Mouse (Mus musculus): ENCODE results near the gene Mfap2.

Mfap2 gene

DNA sequence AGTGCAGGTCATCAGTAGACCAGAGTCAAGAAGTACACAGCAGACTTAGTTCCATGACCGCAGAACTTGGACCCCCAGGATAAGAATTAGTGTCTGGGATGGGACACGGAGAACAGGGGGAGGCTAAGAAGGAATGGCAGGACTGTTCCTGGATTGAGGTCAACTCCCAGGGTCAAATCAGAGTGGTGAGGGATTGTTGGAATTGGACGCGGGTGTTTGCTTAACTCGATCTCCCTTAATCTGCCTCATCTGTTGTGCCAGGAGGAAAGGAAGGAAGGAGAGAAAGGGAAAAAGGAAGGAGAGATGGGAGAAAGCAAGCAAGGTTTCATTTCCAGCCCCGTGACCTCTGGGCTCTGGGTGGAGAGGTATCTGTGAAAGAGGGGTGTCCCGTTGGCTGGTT, at the start of gene Mfap2:
TSS of gene Mfap2 (plus strand) at position 301 of the 400 bp plus-strand sequence.
- no peak for DNase-seq

DNA sequence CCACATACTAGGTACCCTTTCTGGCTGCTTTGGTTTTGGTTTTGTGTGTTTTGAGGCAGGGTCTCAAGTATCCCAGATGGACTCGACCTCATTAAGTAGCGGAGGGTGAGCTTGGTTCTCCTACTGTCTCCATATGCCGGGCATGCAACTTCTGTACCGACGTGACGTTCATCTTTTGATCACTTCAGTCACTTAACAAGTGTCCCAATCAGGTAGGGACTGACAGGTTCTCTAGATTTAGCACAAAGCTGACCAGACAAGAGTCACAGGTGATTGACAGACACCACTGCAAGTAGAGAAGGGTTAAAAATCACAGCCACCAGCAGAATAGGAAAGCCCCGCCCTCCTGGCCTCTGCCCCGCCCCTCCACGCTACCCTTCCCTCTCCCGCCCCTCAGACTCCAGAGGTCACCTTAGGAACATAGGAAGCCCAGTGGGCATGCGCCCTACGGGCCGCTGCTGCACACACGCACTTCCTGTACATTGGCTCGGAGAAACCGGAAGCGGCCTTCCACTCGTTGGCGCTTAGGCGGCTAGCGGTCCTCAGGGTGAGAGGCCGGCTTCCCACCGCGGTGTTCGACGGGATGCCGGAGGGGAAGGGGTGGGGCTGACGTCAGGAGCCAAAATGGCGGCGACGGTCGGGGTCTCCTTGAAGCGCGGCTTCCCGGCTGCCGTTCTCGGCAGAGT, 49.3 kb upstream of the Mfap2 start, which contains the start of gene Sdhb:
TSS of gene Sdhb (plus strand) at position 423 of the 686 bp plus-strand sequence.
- DNase-seq: peak; percentile 96

DNA sequence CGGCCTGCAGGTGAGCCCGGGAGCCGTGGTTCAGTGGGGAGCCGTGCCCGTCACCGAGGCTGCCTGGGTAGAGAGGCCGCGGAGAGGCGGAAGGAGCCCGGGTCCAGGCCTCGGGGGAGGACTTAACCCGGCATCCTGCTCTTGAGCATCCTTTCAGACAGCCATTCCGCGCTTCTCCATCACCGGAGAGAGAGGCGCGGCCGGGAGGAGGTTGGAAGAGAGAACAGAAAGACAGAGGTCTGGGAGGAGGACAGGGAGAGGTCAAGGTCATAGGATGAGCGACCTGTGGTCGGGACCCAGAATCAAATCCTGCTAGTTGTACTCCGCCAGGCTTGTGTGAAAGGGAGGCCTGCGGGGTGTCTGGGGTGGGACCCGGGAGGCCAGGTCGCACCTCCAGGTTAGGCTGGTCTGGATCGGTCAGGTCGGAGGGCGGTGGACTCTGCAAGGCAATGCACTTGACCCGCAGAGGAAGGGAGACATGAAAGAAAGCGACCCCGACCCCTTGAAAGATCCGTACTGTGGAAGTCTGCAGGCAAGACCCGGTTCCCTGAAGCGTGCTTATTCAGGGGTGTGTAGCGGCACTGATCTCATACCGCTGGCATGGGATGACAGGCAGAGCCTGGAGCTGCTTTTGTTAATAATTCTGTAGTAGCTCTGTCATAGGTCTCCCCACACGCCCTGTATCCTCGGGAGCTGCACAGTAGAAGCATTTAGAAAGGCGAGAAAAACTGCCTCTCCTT, 48.6 kb upstream of the Mfap2 start:
- no peak for DNase-seq

DNA sequence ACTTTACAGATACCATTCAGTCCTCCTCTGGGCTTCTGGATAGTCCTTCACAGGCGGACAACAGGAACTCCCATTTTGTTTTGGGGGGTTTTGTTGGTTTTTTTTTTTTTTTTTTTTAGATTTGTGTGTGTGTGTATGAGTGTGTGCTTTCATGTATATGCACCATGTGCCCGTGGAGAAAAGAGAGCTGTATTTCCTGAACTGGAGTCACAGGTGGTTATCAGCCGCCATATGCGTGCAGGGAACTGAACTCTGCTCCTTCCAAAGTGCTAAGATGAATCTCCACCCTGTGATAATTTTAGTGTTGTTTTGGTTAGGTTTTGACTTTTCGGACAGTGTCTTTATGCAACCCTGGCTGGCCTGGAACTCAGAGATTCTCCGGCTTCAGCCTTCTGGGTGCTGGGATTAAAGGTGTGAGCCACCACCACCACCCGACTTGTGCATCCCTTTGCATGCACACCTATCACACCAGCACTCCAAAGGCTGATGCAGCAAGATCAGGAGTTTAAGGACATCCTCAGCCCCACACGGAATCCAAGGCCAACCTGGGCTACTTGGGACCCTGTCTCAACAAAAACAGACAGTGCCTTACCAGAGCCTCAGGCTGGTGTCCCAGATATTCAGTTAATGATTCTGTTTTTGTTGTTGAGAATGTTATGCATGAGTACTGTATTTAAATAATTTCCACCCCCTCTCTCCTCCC, 47.9 kb upstream of the Mfap2 start:
- DNase-seq: no peak

DNA sequence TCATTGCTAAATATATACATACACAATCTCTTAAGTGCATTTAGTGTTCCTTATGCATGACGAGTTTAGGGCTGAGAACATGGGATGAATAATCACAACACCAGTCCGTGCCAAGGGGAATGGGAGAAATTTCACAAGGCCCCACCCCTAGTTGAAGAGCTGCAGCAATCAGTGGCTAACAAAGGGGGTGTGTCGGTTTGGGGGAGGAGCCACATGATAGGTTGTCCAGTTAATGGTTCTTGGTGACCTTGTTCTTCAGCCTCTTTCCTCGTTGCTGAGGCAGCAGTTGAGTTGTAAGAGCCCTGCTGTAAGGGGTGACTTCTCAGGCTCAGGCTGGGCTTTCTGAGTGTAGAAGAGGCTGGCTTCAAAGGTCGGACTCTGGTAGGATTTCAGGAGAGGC, 47.3 kb upstream of the Mfap2 start:
- DNase-seq: peak in 1 of 2 experiments; percentile 37

DNA sequence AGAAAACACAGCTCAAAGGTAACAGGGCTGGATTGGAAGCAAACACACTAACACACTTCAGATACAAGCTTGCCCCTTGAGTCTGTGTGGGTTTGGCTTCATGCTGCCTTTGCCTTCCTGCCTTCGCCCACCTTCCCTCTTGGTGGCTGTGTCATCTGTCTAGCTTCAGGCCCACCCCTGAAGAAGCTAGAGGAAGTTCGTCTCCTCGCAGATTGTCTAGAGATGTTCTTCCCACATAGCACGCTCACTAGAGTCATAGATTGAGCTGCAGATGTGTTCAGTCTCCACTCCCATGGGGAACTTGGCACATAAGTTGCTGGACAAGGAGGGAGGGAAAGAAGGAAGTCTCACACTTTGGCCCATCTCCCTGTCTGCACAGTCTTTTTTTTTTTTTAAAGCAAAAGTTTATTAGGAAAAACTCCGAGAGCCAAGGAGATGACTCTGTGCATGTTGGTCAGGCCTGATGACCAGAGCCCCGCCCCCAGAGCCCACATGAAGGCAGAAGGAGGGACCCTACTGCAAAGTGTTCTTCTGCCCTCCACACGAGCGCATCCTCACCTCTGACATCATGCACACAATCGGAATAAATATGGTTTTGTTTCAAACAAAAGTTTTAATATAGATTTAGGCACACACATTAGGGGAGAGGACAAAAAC, 46.1 kb upstream of the Mfap2 start:
- DNase-seq: no peak

DNA sequence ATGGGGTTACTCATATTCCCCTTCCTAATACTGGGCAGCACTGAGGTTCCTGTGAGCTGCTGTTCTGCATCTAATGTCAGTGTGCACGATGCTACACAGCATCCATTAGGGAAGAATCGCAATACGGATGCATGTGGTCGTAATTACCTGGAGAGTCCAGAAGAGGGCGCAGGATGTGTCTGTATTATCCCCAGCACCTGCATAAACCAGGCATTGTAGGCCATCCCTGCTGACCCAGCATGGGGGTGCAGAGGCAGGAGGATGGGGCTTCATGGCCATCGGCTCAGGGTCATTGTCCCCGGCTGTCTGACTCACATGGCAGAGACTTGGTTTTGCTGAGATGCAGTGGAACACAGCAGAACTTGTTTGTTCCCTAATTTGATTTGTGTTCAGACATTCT, 45.6 kb upstream of the Mfap2 start:
- DNase-seq: peak; percentile 88 to 89

DNA sequence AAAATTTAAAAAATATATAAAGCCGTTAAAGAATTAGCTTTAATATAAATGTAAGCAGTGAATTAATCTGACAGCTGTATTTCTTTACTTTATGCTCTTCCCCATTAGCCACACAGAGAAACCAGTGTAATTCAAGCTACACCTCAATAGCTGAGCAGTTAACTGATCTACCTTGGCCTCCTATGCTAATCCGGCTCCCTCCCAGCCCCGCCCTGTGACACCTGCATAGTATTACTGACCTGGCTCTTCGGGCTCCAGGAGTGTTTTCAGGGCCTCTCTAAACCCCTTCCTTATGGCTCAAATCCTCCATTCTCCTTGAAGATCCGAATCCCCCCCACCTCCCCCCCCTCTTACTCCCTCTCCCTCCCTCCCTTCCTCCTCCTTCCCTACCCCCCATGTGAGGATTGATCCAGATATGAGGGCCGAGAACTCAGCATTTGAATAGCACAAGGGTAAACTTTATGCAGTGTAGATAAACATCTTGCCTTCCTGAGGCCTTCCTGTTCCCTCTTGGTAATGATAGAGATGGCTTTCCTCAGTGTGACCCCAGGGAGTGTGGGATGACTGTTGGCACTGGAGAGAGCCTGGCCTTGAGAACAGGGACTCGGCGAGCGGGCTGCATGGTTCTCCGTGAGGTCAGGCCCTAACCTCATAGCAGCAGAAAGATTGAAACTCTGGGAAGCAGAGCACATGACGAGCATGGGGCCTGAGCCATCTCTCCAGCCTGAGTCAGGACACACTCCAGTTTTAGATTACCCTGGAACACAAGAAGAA, 42.6 kb upstream of the Mfap2 start:
- DNase-seq: no peak

DNA sequence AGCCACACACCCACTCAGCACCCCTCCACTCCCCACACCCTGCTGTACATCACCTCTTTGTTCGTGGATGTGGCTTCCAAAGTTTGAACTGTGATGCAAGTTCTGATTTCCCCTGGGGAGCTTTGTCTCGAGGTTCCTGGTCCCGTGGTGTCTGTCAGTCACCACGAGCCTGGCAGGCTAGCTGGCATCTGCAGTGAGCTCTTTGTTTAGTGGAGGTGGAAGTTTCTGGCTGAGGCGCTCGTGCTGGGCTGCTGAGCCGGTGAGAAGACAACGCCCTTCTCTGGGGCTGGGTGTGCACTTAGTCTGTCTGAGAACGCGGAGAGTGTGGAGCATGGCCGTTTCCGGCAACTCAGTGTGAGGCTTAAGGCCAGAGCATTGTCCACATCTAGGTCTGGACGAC, 38.5 kb upstream of the Mfap2 start:
- no peak for DNase-seq

DNA sequence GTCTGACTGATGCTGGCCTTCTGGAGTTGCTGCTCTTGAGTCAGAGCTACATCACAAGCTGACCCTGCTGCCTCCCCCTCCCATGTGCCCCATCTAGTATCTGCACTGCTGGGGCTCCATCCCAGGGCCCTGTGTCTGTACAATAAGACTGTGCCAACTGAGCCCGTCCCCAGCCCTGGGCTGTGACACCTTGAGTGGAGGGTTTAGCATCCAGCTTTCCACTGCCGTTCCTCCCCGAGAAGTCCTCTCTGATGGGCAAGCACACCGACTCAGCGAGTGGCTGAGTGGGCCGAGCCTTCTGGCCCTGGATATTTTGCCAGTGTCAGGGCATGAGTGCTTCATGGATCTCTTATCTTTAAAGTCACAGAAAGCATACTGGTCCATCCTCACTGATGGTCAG, 35.8 kb upstream of the Mfap2 start:
- DNase-seq: no peak

DNA sequence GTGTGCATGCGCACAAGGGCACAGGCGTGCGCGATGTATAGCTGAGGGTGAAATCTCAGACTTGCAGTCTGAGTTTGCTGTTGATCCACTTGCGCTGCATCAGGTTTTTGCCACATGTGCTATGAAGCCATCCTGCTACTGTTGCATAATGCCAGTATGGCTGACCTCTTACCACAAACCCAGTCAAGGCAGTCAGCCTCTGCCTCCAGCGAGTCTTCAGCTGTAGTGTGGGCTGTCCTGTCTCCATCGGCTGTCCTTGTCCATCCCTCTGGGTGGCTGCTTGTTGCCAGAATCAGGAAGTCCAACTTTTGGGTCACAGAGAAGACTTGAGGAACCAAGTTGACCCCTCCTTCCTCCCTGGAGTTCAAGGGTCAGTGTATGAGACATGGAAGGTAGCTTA, 34.9 kb upstream of the Mfap2 start:
- no peak for DNase-seq

DNA sequence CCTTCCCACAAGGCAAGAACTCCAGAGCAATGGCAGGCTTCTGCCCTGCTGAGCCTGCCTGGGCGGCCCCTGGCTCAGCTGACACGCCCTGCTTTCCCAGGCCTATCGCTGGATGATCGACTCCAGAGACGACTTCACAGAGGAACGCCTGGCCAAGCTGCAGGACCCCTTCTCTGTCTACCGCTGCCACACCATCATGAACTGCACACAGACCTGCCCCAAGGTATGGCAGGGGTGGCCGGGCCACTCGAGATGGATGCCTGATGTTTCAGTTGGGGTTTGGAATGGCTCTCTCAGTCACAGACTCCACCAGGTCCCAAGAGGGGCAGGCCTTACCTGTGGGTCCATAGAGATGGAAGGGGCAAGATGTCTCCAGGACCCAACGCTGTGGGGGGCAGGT, 32.9 kb upstream of the Mfap2 start:
- DNase-seq: no peak

DNA sequence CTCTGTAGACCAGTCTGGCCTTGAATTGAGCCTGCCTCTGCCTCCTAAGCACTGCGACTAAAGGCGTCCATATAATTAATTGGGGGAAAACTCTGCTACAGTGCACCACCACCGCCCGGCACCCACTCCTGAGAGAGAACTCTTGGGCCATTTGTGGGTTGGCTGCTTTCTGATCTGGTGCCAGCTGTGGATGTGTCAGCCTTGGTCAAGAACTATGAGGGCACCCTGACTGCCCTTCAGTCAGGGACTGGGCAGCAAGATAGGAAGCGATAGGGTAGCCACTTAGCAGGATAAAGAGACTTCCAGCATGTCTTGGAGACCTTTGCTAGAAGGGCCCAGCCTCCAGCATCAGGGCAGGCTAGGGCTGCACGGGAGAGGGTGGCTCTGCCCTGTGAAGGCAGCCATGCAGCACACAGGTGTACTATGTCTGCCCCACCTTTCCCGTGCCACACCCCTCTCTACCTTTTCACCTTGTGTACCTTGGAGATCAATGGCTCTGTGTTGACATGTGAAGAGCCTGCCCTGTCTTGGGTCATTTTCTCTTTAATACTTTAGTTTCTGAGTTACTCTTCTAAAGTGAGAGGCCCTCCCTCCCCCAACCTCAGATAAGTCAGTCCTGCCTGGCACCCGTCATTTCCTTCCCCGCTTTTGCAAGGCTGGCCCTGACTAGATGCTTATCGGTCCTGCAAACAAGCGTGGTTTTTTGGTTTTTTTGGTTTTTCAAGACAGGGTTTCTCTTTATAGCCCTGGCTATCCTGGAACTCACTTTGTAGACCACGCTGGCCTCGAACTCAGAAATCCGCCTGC, 32.1 kb upstream of the Mfap2 start:
- DNase-seq: no peak

DNA sequence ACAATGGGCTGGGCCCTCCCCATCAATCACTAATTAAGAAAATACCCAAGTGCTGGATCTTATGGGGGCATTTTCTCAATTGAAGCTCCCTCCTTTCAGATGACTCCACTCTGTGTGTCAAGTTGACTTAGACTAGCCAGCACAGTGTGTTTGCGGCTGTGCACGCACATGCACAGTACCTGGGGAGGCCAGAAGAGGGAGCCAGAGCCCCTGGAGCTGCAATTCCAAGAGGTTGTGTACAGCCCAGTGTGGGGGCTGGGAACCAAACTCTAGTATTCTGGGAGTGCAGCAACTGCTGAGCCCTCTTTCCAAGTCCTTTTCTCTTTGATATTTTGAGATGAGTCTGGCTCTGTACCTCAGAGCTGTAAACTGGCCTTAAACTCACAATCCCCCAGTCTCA, 28.6 kb upstream of the Mfap2 start:
- DNase-seq: no peak

DNA sequence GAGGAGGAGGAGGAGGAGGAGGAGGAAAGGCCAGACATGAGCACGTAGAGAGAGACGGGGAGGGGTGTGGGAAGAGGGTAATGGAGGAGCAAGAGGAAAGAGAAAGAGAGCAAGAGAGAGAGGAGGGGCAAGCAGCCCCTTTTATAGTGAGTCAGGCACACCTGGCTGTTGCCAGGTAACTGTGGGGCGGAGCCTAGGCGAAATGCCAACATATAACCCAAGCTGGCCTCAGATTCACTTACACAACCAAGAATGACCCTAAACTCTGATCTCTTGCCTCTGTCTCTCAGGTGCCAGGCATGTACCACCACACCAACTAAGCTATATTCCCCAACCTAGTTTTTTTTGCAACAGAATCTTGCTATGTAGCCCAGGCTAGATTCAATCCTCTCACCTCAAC, 27.4 kb upstream of the Mfap2 start:
- no peak for DNase-seq

DNA sequence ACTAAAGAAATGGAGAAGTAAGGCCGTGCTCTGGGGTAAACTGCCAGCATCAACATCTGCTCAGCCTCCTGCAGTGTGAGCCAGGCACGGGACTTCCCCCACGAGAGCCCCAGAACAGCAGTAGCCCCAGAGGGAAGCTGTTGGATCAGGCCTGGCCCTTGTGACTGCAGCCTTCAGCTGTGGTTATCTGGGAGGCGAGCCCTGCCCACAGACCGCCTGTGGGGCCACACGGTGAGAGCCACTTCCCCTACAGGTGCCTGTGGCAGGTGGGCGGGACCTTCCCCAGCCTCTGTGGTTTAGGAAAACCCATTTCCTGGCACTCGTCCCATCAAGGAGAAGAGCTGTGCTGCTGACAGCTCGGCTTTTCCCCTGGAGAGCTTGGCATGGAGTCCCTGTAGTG, 26.8 kb upstream of the Mfap2 start:
- no peak for DNase-seq

DNA sequence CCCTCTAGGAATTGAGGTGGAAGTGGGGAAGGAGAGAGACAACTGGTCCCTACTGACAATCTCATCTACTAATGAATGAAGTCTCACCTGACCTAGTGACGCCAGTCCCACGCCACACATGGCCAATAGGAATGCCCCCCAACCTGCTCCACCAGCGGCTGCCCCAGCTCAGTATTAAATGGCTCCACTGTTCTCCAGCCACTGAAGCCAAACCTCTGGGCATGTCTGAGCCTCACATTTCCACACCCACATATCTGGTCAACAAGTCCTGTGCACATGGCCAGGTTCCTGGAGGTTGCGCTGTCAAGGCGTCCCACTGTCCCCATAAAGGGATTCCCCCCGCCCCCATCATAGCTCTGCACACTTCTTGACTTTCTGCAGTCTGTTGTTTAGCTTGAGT, 25.7 kb upstream of the Mfap2 start:
- DNase-seq: no peak

DNA sequence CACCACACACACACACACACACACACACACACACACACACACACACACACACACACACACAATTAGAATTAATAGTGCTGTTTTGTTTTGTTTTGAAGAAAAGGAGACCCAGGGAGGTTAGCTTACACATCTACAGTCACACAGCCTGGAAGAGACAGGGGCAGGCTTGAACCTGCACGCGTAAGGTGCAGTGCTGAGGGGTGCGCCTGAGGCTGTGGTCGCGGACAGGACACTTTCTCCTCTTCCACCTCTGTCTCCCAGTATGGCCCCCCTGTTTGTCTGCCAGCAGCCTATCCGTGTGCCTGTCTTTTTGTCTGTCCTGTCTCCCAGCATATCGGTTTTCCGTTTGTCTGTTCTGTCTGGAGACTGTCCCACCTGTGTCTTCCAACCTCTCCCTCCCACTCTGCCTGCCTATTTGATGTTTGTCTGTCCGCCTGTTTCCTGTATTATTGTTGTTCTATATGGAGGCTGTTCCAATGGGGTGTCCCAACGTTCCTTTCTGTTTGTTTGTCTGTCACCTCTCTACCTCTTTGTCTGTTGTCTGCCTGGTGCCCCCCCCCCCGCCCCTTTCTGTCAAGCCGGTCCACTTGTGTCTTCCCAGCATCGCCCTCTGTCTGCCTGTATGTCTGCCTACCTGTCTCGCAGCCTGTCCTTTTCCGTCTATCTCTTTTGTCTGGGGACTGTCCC, 24.1 kb upstream of the Mfap2 start:
- no peak for DNase-seq

DNA sequence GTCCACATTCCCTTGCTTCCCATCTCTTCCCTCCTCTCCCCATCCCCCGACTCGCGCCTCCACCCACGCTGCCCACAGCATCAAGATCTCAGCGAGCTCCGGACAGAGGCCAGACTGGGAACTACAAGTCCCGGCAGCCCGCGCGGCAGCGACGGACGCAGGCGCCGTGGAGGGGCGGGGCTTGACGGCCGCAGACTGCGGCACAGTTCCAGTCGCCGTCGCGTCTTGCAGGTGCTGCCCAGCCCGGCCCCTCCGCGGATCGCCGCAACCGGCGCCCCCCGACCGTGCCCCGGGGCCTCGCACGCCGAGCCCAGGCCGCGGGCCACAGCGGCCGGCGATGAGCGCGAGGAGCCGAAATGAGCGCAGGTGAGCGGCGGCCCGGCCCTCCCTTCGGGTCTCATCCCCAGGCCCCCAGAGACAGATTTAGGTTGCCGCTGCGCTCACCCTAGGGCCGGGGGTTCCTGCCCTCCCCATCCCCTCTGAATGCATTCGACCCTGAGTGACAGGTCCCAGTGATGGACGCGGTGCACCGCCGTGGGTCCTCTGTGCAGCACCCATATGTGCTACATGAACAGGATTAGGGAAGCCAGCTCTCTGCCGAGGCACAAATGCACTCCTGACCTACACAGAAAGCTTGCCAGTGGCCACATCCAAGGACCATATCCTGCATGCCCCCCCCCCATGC, 23.4 kb upstream of the Mfap2 start, which contains the start of gene Atp13a2:
TSS of gene Atp13a2 (plus strand) at position 163 of the 685 bp plus-strand sequence.
- DNase-seq: peak; percentile 97 to 99

DNA sequence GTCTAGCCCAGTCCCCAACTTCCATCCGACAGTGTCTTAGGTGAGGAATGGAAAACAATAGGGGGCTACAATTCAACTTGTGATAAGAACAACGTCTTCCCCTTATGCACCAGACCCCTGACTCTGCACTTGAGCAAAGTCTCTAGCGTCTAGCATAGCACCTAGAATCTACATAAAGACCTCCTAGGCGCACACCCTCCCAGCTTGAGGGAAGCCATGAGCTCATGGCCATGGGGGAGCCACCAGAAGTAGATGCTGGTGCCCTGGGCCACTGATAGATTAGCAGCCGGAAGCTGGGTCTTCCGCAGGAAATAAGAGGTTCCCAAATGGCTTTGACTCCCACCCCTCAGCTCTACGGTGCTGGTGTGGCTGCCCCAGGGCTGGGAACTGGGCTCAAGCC, 22.7 kb upstream of the Mfap2 start:
- DNase-seq: no peak

Measured in cerebellum, postnatal 14 days (tissue).